Mouse (Mus musculus) midbrain, postnatal 0 days (tissue): ENCODE results near the gene Celsr3. TPM values are rescaled to one million over a fixed set of nuclear protein-coding genes. Genes with fewer than 3 reads are reported as not detected.

Experiments
- ATAC-seq: fragments of 200-750 bp; cut with Nextera tagmentation; 2 replicates; pipeline ENCODE4 v1.8.0; 2017; ENCODE audit warnings: moderate number of reproducible peaks, mild to moderate bottlenecking, moderate TSS enrichment, moderate library complexity; ENCODE audit not compliant: low FRiP score
- DNase-seq: peaks from one replicate; pipeline ENCODE4 v3.0.0-alpha.2; 2015; ENCODE audit warnings: low spot score
- H3K27ac ChIP-seq: fragments of 300-500 bp; sonication (generic); 2 replicates; pipeline ENCODE4 v1.5.1; 2014; ENCODE audit warnings: low read depth, mild to moderate bottlenecking, low read length, mixed read lengths
- H3K27me3 ChIP-seq: fragments of 300-500 bp; sonication (generic); 2 replicates; pipeline ENCODE4 v1.6.1; 2014; ENCODE audit warnings: low read length, control low read depth, mixed read lengths; ENCODE audit not compliant: insufficient read depth
- H3K36me3 ChIP-seq: fragments of 300-500 bp; sonication (generic); 2 replicates; pipeline ENCODE4 v1.6.1; 2014; ENCODE audit warnings: low read length, control low read depth, mixed read lengths; ENCODE audit not compliant: insufficient read depth
- H3K4me1 ChIP-seq: fragments of 300-500 bp; sonication (generic); 2 replicates; pipeline ENCODE4 v1.6.1; 2014; ENCODE audit warnings: mild to moderate bottlenecking, control low read depth, antibody characterized with exemption, low read length, mixed read lengths; ENCODE audit not compliant: insufficient read depth
- H3K4me2 ChIP-seq: fragments of 300-500 bp; sonication (generic); 2 replicates; pipeline ENCODE4 v1.6.1; 2014; ENCODE audit warnings: low read depth, mild to moderate bottlenecking, low read length, mixed read lengths; ENCODE audit not compliant: poor library complexity, severe bottlenecking
- H3K4me3 ChIP-seq: fragments of 300-500 bp; sonication (generic); 2 replicates; pipeline ENCODE4 v1.5.1; 2014; ENCODE audit warnings: low read depth, mild to moderate bottlenecking, low read length, moderate library complexity
- H3K9ac ChIP-seq: fragments of 300-500 bp; sonication (generic); replicated peaks from 2 replicates; pipeline ENCODE4 v1.6.1; 2014; ENCODE audit warnings: mild to moderate bottlenecking, low read length, moderate library complexity, mixed read lengths; ENCODE audit not compliant: poor library complexity, severe bottlenecking
- H3K9me3 ChIP-seq: fragments of 300-500 bp; sonication (generic); 2 replicates; pipeline ENCODE4 v1.6.1; 2016; ENCODE audit warnings: low read length, control low read depth
- CTCF ChIP-seq: IDR thresholded peaks from 2 replicates; pipeline ENCODE4 v1.5.1; 2016; ENCODE audit warnings: antibody characterized with exemption, mild to moderate bottlenecking
- WGBS: fragments of 180-500 bp; shearing (Covaris S2); extraction: QIAGEN DNeasy Blood & Tissue Kit; methylation state at CpG from one replicate; pipeline ENCODE4 v1.1.7; 2014; 5-methylcytosine and 5-hydroxymethylcytosine counted together
- polyA plus RNA-seq: library from polyadenylated mRNA; unstranded; fragments of >200 nt; fragmentation: Nextera tagmentation; extraction: Ambion mirVana; gene quantifications from 2 replicates; pipeline ENCODE4 v1.2.1, GENCODE M21; 2015
- total RNA-seq: library from RNA; depleted of rRNA; stranded (reverse); fragments of >200 nt; gene quantifications from 2 replicates; pipeline ENCODE4 v1.2.3, GENCODE M21; 2014

Gene Celsr3
- total and polyA plus RNA-seq, 2 experiments from 2014 or later, result 7.2 to 61.7 TPM

DNA sequence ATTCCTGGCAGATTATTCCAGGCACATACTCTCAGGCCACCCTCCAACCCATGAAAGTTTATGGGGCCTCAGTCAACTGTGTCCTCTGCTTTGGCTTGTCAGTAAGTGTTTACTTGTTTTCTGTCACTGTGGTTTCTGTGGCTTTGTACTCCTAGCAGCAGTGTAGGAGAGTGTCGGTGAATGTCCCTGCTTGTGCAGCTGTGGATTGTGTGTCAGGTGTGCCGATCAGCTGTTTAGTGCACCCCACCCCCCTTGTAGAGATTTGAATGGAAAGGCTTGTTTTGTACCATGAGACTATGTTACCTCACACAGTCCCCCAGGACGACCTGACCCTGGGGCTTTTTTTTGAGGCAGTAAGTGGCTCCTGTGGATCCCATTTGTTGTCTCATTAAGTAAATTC, 33.4 kb upstream of the Celsr3 start:
- H3K9me3 ChIP-seq, result no peaks in the 10 kb centered on the region
- no peak overlapping the region for H3K27ac ChIP-seq
- H3K36me3 ChIP-seq, result peaks cover 14% of the 10 kb centered on the region
- no peak overlapping the region for H3K4me2 ChIP-seq
- H3K4me3 ChIP-seq, result no peak overlapping the region
- H3K27me3 ChIP-seq, result no peaks in the 10 kb centered on the region
- peaks cover 15% of the 10 kb centered on the region for H3K4me1 ChIP-seq
- no peak for DNase-seq
- H3K9ac ChIP-seq, result no peak overlapping the region; the same call in 1 of the 2 replicates
- no peak for TF ChIP-seq CTCF
- WGBS, result 46% methylated on average over 3 of the region's 3 CpGs
- no peak for ATAC-seq

DNA sequence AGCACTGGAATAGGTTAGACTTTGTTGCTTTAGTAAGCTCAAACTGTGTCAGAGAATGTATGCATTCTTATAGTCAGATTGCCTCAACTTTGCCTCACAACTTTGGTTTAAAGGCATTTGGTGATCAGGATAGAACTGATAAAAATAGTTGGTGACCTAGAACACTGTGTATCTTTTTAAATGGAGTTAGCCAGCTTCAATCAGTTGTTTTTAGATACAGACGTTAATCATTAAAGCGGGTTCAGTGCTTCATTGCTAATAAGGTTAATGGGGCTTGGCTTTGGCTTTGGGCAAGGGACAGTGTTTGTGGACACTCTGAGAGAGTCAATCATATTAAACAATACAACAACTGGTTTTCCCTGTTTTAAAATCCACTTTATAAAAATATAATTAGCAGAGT, 30.8 kb upstream of the Celsr3 start:
- 63% methylated on average over 2 of the region's 2 CpGs for WGBS
- peaks cover 8% of the 10 kb centered on the region for H3K4me1 ChIP-seq
- H3K4me2 ChIP-seq, result no peak overlapping the region
- H3K9me3 ChIP-seq, result no peaks in the 10 kb centered on the region
- no peak for TF ChIP-seq CTCF
- H3K36me3 ChIP-seq, result peaks cover 33% of the 10 kb centered on the region
- no peaks in the 10 kb centered on the region for H3K27me3 ChIP-seq
- ATAC-seq (no peak), DNase-seq (no peak)
- H3K4me3 ChIP-seq, result no peak overlapping the region
- H3K27ac ChIP-seq, result no peak overlapping the region
- no peak overlapping the region for H3K9ac ChIP-seq

DNA sequence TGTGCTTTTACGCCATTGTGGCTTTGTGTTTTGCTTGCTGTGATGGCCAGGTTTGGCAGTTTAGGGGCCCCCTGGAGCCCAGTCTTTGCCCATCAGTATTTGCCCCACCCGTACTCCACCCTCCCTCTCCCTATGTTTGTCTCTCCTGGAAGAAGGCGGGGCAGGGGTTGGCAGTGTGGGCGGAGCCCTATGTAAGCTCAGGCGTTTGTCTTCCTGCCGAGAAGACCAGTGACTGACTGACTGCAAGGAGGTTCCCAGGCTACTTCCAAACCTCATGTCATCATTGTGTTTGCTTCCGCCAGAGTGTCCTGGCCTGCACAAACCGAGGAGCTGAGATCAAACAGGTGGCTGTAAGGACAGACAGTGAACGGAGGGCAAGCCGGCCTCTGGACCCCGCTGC, 30.4 kb upstream of the Celsr3 start:
- Histone ChIP-seq H3K4me1 (peaks cover 8% of the 10 kb centered on the region), H3K4me2 (no peak overlapping the region), H3K36me3 (peaks cover 34% of the 10 kb centered on the region), H3K27ac (no peak overlapping the region), H3K9ac (no peak overlapping the region), H3K27me3 (no peaks in the 10 kb centered on the region), H3K9me3 (no peaks in the 10 kb centered on the region), H3K4me3 (no peak overlapping the region)
- no peak for TF ChIP-seq CTCF
- WGBS, result 33% methylated on average over 11 of the region's 11 CpGs
- DNase-seq (no peak), ATAC-seq (no peak)

DNA sequence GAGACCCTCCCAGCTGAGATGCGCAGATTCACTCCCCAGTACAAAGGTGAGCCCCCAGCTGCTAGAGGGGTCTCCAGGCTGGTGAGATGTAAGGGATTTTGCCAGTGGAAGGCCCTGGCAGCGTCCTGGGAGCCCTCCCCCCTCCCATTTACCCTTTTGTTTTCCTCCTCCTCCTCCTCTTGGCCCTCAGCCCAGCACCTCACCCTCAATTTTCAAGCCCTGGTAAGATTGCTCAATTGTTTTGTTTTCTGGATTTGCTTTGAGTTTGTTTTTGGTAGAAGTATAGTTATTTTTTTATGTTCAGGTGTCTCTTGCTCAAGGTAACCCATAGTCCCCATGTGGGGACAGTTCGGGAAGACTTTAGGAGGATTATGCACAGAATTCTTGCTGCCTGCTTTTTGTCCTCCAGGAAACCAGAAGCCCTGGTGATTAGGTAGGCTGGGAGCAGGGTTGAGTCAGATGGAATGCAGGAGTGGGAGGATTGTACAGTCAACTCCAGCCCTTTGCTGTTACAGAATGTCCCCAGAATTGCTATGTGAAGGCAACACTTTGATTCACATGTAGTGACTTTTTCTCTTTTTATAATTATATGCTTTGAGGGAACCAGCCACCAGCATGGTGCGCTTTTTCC, 29.7 kb upstream of the Celsr3 start:
- TF ChIP-seq CTCF, result no peak
- DNase-seq (no peak), ATAC-seq (no peak)
- no peaks in the 10 kb centered on the region for H3K9me3 ChIP-seq
- peaks cover 38% of the 10 kb centered on the region for H3K36me3 ChIP-seq
- WGBS, result 55% methylated on average over 4 of the region's 4 CpGs
- H3K4me2 ChIP-seq, result no peak overlapping the region
- peaks cover 8% of the 10 kb centered on the region for H3K4me1 ChIP-seq
- H3K4me3 ChIP-seq, result no peak overlapping the region
- no peaks in the 10 kb centered on the region for H3K27me3 ChIP-seq
- H3K9ac ChIP-seq, result no peak overlapping the region
- no peak overlapping the region for H3K27ac ChIP-seq

DNA sequence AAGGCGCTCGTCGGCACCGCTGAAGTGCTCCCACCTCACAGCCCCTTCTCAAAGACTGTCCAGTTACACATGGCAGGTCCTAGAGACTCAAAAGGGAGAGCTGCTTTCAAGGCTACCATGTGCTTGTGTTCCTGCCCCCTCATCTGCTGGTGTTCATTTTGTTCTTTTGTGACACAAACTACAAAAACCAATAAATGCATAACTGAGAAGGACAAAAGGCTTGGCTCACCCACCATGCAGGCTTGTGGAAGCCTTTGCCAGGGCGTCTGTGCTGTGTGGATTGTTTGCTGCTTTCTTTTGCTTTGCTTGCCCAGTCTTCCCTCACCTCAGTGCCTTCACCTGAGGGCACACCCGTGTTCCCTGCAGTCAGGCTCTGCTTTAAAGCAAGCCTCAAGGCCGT, 28.6 kb upstream of the Celsr3 start:
- Histone ChIP-seq H3K9ac (no peak overlapping the region), H3K4me1 (no peaks in the 10 kb centered on the region; the same call in 1 of the 2 replicates), H3K27me3 (no peaks in the 10 kb centered on the region), H3K27ac (no peak overlapping the region), H3K36me3 (peaks cover 43% of the 10 kb centered on the region), H3K9me3 (no peaks in the 10 kb centered on the region), H3K4me3 (no peak overlapping the region), H3K4me2 (no peak overlapping the region)
- ATAC-seq, result no peak
- DNase-seq, result no peak
- 82% methylated on average over 7 of the region's 7 CpGs for WGBS
- TF ChIP-seq CTCF, result no peak

DNA sequence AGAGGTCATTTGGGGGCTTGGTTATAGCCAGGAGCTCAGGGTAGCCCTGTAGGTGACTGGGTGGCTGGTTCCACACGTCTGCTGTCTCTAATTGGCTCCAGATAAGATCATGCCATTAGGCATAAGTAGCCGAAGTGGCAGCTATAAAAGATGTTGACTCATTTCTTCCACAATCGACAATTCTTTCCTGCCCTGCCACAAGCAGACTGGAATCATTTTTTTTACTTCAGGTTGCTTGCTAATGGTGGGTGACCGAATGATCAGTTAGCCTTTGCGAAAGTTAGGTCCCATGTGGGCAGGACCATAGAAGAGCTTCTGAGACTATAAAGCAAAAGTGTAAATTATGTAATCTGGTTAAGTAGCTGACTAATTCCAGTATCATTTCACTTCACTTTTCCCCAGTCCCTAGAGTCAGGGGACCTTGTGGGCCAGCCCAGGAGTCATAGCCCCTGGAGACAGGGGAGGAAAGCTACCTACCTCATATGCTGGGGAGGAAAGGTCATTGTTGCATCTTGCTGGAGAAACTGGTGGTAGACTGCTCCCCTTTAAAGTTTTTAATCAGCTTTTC, 27.5 kb upstream of the Celsr3 start:
- DNase-seq (no peak), ATAC-seq (no peak)
- Histone ChIP-seq H3K4me1 (no peaks in the 10 kb centered on the region), H3K9ac (no peak overlapping the region), H3K4me3 (no peak overlapping the region), H3K9me3 (no peaks in the 10 kb centered on the region), H3K27ac (no peak overlapping the region), H3K36me3 (peaks cover 43% of the 10 kb centered on the region), H3K27me3 (no peaks in the 10 kb centered on the region), H3K4me2 (no peak overlapping the region)
- TF ChIP-seq CTCF, result no peak
- 87% methylated on average over 5 of the region's 5 CpGs for WGBS
